Mouse (Mus musculus): Measurements from ENCODE around the gene Iqsec2. TPM values are rescaled to one million over a fixed set of nuclear protein-coding genes. Genes with fewer than 3 reads are reported as not detected.
A peak's percentile ranks its signal among the peaks of the same experiment; 100 is the strongest.

Gene Iqsec2
- 10 to 100 TPM; 18.0 to 18.9 TPM for total RNA-seq (2021)
- long read RNA-seq, experiment 1, full-length matches to known transcripts = 7 of 17 reads
- long read RNA-seq, experiment 1, partial matches to known transcripts = 8 of 17 reads
- long read RNA-seq, experiment 1, other reads (novel, unspliced or antisense) = 2 of 17 reads
- long read RNA-seq, experiment 2, full-length matches to known transcripts = 6 of 10 reads
- long read RNA-seq, experiment 2, partial matches to known transcripts = 1 of 10 reads
- long read RNA-seq, experiment 2, other reads (novel, unspliced or antisense) = 3 of 10 reads

DNA sequence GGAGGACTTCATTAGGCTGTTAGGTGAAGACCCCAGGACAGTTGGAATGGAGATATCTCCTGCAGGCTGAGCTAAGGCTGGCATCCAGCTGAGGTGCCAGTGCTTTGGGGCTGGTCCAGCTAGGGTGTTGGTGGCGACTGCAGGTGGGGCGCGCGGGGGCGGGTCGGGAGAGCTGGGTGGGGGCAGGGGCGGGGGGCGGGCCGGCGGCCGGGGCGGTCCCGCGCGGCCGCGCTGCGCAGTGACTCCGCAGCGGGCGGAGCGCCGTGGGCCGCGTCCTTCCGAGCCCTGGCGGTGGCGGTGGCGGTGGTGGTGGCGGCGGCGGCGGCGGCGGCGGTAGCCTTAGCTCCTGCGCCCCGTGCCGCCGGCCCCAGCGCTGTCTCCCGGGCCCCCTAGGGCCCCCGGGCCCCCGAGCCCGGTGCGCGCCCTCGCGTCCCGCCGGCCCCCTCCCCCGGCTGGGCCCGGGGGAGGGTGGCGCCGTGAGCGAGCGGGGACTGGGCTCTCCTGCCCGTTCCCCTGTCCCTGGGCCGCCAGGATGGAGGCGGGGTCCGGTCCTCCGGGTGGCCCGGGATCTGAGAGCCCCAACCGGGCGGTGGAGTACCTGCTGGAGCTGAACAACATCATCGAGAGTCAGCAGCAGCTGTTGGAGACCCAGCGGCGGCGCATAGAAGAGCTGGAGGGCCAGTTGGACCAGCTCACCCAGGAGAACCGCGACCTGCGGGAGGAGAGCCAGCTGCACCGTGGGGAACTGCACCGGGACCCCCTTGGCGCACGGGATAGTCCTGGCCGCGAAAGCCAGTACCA, at the start of gene Iqsec2:
TSS of gene Iqsec2 (plus strand) at position 328 of the 801 bp plus-strand sequence.
- peak in 1 of 2 experiments; percentile 16 for DNase-seq (ENCODE audit: low spot score in 2 of 2)

DNA sequence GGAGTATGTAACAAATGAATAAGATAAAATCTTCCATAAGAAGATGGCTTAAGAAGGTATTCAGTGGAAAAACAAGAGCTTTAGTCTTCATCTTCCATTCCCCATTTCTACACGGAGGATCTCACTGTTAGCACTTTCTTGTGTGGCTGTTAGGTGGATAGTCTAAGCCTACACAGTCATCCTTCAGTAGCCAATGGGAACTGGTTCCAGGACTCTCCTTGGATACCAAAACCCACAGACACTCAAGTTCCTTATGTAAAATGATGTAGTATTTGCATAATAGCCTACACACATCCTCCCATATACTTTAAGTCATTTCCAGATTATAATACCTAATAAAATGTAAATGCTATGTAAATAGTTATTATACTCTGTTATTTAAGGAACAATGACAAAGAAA, 46.5 kb upstream of the Iqsec2 start:
- DNase-seq (ENCODE audit: low spot score in 2 of 2) = no peak

DNA sequence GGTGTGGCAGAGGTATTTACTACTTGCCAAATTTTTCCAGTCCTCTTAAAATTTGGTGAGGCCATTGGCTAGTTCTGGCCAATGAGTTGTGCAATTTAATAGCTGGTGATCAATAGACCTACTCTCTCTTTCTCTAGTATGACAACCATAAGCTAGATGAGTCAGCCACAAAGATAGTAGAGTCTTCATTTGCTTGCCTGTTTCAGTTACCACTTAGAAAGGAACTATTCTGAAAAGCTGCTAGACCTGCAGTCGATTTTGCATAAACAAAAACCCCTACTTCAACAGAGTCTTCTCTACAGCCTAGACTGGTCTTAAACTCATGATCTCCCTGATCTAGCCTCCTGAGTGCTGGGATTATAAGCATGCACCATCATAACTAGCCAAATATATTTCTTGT, 22.4 kb upstream of the Iqsec2 start:
- DNase-seq (ENCODE audit: low spot score in 2 of 2) = no peak

DNA sequence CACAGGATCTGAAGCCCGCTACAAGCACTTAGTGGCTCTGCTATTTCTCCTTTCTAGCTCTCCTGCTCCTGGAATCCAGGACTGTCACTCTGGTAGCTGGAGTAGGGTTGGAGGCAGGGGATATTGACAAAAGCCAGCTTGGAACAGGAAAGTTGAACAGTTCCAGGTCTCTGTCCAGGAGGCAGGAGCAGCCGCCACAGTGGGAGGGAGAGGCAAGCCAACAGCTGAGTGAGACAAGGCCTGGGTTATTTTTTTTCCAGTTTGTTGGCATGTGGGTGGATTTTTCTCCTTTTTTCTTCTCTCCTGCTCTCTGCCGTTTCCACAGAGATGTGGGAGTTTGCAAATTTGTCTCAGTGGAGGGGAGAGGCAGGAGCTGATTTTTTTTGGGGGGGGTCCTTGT, 13.3 kb upstream of the Iqsec2 start:
- DNase-seq (ENCODE audit: low spot score in 2 of 2) = no peak

DNA sequence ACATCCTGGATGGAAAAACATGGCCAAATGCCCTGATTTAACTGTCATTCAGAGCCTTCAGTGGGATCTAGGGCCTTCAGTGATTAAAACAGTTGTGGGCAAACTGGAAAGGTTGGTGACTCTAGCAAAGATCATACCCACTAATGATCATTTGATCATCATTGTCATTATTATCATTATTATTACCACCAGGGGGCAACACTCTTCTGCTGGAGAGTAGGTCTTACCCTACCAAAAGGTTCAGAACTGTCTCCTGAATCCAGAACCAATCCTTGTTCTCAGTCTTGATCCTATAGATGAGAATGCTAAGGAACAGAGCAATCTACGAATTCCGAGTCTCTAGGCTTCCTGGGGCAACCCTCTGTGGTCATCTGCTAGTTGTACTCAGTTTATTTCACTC, 12.0 kb upstream of the Iqsec2 start:
- DNase-seq (ENCODE audit: low spot score in 2 of 2) = no peak

DNA sequence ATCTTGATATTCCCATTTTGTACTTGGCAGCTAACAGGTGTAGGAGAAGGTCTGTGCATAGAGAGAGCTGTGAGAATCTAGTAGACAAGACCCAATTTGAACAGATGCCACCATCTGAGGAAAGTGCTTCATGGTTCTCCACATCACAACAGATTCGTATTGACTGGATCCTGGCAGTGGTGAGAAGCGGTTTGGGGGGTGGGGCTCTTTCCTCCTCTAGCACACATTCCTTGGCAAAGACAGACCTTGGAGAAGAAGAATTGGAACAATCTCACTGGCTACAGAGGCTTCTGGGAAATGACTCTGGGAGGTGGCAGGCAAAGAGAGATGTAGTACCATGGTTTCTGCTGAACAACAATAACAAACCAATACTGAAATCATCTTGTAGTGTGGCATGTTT, 8.9 kb upstream of the Iqsec2 start:
- DNase-seq (ENCODE audit: low spot score in 2 of 2) = no peak

DNA sequence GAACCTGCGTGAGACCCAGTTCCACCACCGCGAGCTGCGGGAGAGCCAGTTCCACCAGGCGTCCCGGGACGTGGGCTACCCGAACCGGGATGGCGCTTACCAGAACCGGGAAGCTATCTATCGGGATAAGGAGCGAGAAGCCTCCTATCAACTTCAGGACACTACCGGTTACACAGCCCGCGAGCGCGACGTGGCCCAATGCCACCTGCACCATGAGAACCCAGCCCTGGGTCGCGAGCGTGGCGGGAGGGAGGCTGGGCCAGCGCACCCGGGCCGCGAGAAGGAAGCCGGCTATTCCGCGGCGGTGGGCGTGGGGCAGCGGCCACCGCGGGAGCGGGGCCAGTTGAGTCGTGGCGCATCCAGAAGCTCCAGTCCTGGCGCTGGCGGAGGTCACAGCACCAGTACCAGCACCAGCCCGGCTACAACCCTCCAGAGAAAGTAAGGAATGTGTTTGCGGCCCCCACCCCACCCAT, 710 bp downstream of the Iqsec2 start:
- DNase-seq (ENCODE audit: low spot score in 2 of 2) = no peak

DNA sequence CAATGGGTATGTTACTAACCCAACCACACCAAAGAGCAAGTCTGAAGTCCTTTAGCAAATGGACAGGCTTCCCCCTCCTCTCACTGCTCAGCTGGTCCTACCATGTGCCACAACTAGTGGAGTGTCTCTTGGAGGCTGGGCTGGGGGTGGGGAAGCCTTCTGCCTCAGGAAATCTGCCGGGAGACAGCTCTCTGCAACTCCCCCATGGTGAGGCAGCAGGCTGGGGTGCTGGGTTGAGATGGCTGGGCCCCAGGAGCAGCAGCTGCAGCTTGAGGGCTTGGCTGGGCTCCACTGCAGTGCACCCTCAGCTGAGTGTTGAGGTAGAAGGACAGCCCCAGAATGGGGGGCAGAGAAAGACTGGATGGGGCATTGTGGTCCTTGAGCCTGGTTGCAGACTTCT, 2.1 kb downstream of the Iqsec2 start:
- DNase-seq (ENCODE audit: low spot score in 2 of 2) = no peak

DNA sequence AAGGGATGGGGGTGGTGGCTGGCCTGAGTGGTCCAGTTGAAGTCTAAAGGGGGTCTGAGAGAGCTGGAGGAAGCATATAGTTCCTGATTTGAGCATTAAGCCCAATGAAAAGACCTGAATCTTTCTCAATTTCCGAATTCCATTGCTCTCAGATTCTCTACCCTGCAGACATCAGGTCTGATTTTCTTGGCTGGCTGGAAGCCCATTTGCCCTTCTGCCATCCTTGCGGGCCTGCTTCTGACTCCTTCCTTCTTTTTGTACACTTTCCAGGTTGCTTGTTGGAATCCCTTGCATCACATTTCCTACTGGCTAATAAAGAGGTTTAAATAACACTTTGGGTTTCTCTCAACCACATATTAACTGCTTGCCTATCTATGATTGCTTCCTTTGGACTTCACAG, 2.6 kb downstream of the Iqsec2 start:
- no peak for DNase-seq (ENCODE audit: low spot score in 2 of 2)

DNA sequence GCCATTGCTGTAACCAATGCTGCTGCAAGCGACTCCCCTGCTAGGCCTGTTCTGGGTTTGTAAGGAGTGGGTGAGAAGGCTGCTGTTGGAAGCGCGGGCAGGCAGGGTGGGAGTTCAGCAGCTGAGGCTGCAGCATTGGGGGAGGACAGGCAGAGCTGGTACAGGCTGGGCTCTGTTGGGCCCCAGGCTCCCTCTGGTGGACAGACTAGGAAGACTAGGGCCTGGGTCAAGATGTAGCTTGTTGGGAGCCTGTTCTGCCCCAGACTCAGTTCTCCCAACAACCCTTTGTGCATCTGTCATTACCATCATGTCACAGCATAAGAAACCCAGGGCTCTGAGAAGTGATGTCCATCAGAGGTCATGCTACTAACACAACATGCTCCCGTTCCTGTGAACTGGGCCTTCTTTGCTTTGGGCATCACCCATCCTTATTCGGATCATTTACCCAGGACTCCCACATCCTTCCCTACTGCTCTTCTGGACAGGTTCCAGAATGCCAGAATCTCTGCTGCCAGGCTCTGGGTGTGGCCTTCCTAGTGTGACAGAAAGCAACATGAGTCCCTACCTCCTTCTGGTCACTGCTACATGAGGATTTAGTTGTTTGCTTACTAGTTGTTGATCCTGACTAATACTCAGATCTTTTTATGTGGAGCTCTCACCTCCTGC, 3.5 kb downstream of the Iqsec2 start:
- peak; percentile 36 to 60 for DNase-seq (ENCODE audit: low spot score in 2 of 2)

DNA sequence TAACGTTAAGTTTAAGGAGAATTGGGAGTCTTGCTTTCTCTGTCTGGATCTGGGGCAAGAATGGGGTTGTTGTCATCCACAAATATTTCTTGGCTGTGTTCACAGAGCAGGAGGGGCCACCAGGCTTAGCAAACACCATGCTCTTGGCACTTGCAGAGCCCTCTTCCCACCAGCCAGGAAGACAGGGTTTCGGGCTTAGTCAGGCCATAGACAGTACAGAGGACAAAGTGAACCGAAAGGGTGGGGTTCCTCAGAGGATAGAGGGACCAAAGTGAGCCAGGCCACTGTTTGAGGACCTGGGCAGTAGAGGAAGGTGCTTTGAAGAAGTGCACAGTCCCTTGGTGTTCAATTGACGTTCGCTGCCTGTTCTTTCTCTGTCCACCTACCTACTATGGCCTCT, 4.6 kb downstream of the Iqsec2 start:
- DNase-seq (ENCODE audit: low spot score in 2 of 2) = no peak

DNA sequence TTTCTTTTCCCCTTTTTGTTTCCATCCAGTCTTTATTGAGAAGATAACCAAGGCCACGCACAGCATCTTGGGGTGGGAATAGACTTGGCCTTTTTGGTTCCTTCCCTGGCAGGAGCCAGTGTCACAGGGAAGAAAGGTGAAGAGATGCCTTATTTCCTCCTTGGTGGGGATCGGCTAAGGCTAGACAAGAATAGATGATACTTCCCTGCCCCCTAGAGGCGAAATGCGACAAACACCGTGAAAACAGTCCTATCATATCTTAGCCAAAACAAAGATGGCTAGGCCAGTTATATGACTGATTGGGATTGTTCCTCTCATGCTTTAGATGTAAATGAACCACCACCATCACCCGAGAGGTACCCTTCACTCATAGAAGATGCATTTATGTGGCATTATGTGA, 7.6 kb downstream of the Iqsec2 start:
- peak in 1 of 2 experiments; percentile 30 for DNase-seq (ENCODE audit: low spot score in 2 of 2)

DNA sequence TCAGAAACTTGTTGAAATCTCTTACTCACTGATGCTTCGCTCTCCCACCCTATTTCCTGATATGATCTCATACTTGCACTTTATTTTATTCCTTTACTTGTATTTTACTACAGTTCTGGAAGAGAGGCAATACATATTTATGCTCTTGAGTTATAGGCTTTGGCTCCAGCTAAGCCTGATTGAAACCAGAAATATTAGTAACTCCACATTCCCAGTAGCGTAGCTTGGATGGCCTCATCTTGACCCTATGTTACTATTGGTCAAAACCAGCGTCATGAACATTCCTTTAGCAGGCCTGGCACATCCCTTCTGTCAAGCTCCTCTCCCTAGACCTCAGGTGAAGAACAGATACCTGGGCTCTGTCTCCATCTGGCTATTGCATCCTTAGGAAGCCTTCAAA, 14.2 kb downstream of the Iqsec2 start:
- no peak for DNase-seq (ENCODE audit: low spot score in 2 of 2)

DNA sequence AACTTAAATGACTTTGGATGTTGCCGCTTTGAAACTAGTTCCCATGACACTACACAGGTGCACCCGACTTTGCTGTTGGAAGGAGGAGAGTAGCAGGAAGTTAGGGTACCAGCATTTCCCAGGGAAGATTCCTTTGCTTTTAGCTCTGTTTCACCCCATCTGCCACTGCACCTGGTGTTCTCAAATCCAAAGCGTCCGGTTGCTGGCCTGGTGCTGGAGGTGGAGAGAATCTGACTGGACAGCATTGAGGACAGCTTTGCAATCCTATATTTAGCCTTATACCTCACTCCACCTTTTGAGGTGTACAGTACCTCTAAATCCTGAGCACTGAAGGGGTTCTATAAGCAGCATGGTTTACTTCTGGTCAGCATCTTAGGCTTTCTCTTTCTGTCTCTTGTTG, 17.3 kb downstream of the Iqsec2 start:
- DNase-seq (ENCODE audit: low spot score in 2 of 2) = no peak

DNA sequence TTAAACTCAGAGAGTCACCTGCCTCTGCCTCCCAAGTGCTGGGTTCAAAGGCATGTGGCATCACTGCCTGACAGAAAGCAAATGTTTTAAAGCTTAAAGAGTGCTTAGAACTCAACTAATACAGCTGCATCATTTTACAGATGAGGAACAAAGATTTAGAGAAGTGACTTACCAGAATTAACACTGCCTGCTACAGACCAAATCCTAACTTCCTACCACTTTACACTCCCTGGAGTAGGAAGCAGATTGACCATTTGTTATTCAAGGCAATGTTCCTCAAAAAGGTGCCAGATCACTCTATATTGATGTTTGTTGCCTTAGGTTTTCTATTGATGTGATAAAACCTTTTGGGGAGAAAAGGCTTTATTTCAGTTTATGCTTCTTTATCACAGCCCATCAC, 20.0 kb downstream of the Iqsec2 start:
- DNase-seq (ENCODE audit: low spot score in 2 of 2) = no peak

DNA sequence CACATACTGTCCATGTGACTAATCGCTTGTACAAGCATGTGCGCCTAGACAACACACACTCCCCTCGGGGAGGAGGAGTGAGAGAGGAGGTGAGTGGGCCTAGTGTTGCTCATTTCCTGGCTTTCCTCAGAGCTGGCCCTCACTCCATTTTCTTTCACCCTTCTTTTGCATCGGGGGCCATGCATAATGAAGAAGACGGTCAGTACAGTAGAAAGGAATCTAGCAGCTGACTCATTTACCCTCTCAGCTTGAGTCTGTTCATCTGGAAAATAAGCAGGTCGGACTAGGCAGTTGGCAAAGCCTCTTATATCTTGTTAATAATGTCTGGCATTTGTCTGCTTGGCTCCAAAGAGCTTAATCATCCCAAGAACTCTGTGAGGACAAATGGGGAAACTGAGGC, 22.1 kb downstream of the Iqsec2 start:
- no peak for DNase-seq (ENCODE audit: low spot score in 2 of 2)

DNA sequence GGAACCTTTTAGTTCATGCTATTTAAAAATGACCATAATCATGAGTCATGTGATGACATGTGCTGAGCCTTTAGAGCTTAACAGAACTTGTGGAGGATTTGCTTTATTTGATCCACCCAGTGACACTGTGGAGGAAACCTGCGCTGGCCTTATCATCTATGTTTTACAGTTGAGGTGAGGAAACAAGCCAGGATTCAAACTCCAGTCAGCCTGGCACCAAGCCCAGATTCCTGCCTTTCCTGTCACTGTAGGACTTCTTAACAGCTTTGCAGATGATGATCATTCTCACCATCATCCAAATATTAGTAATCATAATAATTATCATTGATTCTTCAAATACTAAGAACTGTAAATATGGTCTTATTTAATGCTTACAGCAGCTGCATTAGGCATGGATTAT, 24.5 kb downstream of the Iqsec2 start:
- DNase-seq (ENCODE audit: low spot score in 2 of 2) = no peak

DNA sequence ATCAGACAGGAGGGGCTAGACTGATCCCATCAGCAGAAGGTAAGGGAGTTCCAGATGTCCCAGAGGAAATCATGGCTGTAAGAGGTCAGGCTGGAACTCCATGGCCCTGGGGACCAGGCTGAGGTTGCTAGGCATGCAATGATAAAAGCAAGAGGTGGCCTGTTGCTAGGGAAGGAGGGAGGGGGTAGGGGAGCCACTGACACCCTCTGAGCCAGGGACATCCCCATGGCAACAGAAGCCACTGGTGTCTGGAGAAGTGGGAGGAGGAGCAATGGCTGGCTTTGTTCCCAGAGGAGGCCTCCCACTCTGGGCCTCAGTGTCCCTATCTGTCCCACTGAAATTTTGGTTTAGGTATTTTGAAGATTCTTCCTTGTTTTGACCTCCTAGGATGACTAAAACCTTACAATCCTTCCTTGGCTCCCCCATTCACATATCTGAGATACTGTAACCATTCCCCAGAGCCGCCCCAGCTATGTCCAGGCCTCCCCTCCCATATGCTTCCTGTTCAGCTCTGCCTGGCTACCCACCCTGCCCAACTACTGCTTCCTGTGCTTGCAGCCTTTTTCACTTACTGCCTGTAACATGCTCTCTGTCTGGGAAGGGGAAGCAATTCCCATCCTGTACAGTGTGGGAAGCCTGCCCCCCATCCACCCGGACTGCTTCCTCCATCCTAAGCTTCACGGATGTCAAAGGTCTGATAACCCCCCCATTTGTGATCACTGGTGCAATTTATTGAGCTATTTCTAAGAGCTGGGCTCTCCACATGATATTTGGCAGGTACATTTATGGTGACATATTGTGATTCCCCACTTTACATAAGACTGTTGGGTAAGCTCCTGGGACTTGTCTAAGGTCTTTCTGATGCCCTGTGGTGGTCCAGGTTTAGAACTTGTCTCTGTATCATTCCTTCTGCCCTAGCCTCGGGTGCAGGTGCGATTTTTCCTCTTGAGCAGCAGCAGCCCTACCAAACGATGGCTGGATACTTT, 27.3 kb downstream of the Iqsec2 start:
- no peak for DNase-seq (ENCODE audit: low spot score in 2 of 2)

DNA sequence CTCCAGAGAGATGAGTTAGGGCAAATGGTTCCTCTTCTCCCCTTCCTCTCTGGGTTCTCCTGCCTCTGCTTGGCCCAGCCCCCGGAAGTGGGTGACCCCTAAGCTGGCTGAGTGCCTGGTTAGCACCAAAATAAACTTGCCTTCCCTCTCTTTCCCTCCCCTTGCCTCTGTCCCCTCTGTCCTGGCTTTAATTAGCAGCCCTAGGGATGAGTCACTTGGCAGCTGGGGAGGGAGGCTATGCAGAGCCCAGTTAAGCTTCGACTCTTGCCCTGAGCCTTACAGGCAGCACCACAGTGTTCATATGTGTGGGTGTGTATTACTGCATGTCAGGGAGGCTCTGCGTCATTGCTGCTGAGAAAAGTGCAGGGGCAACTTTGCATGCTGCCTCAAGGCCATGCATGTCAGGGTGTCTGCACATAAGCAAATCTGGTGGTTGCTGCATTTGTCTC, 28.4 kb downstream of the Iqsec2 start:
- peak in 1 of 2 experiments; percentile 15 for DNase-seq (ENCODE audit: low spot score in 2 of 2)

DNA sequence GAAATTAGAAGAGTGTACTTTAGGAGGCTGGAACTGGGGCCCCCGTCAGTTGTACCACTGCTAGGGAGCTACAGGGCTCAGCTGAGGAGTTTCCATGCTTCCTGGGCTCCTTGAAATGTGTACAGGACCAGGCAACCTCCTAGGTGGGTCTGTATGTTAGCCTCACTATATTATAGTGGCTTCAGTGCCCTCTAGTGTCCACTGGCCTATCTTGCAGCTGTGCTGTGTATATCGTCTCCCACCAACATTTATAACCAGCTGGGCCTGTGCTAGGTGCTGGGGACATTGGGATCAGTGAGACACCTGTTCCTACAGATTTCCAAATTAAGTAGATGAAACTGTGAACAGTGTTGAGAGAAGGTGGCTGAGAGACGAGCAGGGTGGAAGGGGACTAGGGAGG, 31.2 kb downstream of the Iqsec2 start:
- peak in 1 of 2 experiments; percentile 34 for DNase-seq (ENCODE audit: low spot score in 2 of 2)

DNA sequence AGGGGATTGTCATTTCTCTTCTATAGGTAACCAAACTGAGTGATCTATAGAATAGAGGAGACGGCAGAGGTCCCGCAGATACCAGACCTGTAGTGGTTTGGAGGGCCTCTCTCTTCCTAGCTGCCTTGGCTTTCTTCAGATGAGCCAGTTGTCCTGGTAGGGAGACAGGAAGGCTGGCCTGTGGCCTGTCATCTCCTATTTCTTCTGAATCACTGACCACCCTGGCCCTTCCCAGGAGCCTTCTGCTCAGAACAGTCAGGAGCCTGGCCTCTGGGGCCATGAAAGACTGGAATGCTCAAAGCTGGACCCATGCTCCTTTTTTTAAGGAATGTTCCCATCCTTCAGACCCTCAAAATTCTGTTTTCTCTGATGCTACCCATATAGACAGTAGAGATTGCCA, 33.8 kb downstream of the Iqsec2 start:
- DNase-seq (ENCODE audit: low spot score in 2 of 2) = no peak

Data from gastrocnemius, postnatal 4 days (tissue).